Mouse (Mus musculus) midbrain, embryonic 13.5 days (tissue): ENCODE results near the gene Tmub1. TPM values are rescaled to one million over a fixed set of nuclear protein-coding genes. Genes with fewer than 3 reads are reported as not detected.

Experiments
- ATAC-seq: fragments of 200-750 bp; cut with Nextera tagmentation; 2 replicates; pipeline ENCODE4 v1.8.0; 2017; ENCODE audit warnings: mild to moderate bottlenecking, moderate TSS enrichment, moderate library complexity
- H3K27ac ChIP-seq: fragments of 300-500 bp; sonication (generic); 2 replicates; pipeline ENCODE4 v1.5.1; 2015; ENCODE audit warnings: inconsistent platforms, mild to moderate bottlenecking, moderate library complexity
- H3K27me3 ChIP-seq: fragments of 300-500 bp; sonication (generic); 2 replicates; pipeline ENCODE4 v1.6.1; 2015; ENCODE audit warnings: mild to moderate bottlenecking, inconsistent platforms
- H3K36me3 ChIP-seq: fragments of 300-500 bp; sonication (generic); 2 replicates; pipeline ENCODE4 v1.6.1; 2015; ENCODE audit warnings: mild to moderate bottlenecking, inconsistent platforms
- H3K4me1 ChIP-seq: fragments of 300-500 bp; sonication (generic); replicated peaks from 2 replicates; pipeline ENCODE4 v1.6.1; 2015; ENCODE audit warnings: inconsistent platforms
- H3K4me2 ChIP-seq: fragments of 300-500 bp; sonication (generic); replicated peaks from 2 replicates; pipeline ENCODE4 v1.6.1; 2015; ENCODE audit warnings: moderate library complexity, mild to moderate bottlenecking, inconsistent platforms
- H3K4me3 ChIP-seq: fragments of 300-500 bp; sonication (generic); replicated peaks from 2 replicates; pipeline ENCODE4 v1.5.1; 2015; ENCODE audit warnings: mild to moderate bottlenecking, inconsistent platforms
- H3K9ac ChIP-seq: fragments of 300-500 bp; sonication (generic); replicated peaks from 2 replicates; pipeline ENCODE4 v1.6.1; 2015; ENCODE audit warnings: mild to moderate bottlenecking, inconsistent platforms
- H3K9me3 ChIP-seq: fragments of 300-500 bp; sonication (generic); 2 replicates; pipeline ENCODE4 v1.6.1; 2016; ENCODE audit warnings: mild to moderate bottlenecking, inconsistent platforms
- WGBS: fragments of 180-500 bp; shearing (Covaris S2); methylation state at CpG from one replicate; pipeline ENCODE4 v1.1.7; 2015; 5-methylcytosine and 5-hydroxymethylcytosine counted together
- polyA plus RNA-seq: library from polyadenylated mRNA; unstranded; fragments of >200 nt; fragmentation: Nextera tagmentation; extraction: Ambion mirVana; gene quantifications from 2 replicates; pipeline ENCODE4 v1.2.1, GENCODE M21; 2015

Gene Tmub1
- polyA plus RNA-seq, 1 experiment from 2014 or later: 49.6 TPM

- Histone ChIP-seq H3K4me1 (peaks cover 48% of the 10 kb centered on the region), H3K27ac (no peak overlapping the region), H3K27me3 (peaks cover 11% of the 10 kb centered on the region), H3K9ac (peak overlapping the region; percentile 42), H3K4me3 (no peak overlapping the region), H3K4me2 (0 out of 2 replicates have a peak overlapping the region, but pooled peaks have one; percentile 74), H3K36me3 (peaks cover 41% of the 10 kb centered on the region), H3K9me3 (no peaks in the 10 kb centered on the region)
- WGBS: 19% methylated on average over 9 of the region's 9 CpGs
- no peak for ATAC-seq
These were observed 19.1 kb downstream of the Tmub1 start for GRCm38 (mm10) chr5:24428596-24428995.

GRCm38 (mm10) chr5:24427981-24428402, 19.7 kb downstream of the Tmub1 start:
- no peak for ATAC-seq
- H3K4me2 ChIP-seq: peak overlapping the region; percentile 74
- 7% methylated on average over 13 of the region's 15 CpGs for WGBS

GRCm38 (mm10) chr5:24427285-24427633, 20.4 kb downstream of the Tmub1 start:
- no peak for ATAC-seq
- H3K9me3 ChIP-seq: no peaks in the 10 kb centered on the region
- peaks cover 57% of the 10 kb centered on the region for H3K4me1 ChIP-seq
- H3K27me3 ChIP-seq: peaks cover 11% of the 10 kb centered on the region
- H3K4me3 ChIP-seq: peak overlapping the region; percentile 2; the same call in 1 of the 2 replicates
- peaks cover 29% of the 10 kb centered on the region for H3K36me3 ChIP-seq
- no peak overlapping the region for H3K27ac ChIP-seq
- WGBS: 15% methylated on average over 12 of the region's 12 CpGs
- no peak overlapping the region; the same call in 1 of the 2 replicates for H3K9ac ChIP-seq
- H3K4me2 ChIP-seq: peak overlapping the region; percentile 74

More at GRCm38 (mm10) chr5:24427981-24428402, 19.7 kb downstream of the Tmub1 start:
- peak overlapping the region; percentile 6; the same call in 1 of the 2 replicates for H3K4me3 ChIP-seq
- H3K36me3 ChIP-seq: peaks cover 36% of the 10 kb centered on the region
- H3K4me1 ChIP-seq: peaks cover 49% of the 10 kb centered on the region
- peaks cover 11% of the 10 kb centered on the region for H3K27me3 ChIP-seq
- H3K9me3 ChIP-seq: no peaks in the 10 kb centered on the region
- peak overlapping the region; percentile 42 for H3K9ac ChIP-seq
- H3K27ac ChIP-seq: no peak overlapping the region

DNA sequence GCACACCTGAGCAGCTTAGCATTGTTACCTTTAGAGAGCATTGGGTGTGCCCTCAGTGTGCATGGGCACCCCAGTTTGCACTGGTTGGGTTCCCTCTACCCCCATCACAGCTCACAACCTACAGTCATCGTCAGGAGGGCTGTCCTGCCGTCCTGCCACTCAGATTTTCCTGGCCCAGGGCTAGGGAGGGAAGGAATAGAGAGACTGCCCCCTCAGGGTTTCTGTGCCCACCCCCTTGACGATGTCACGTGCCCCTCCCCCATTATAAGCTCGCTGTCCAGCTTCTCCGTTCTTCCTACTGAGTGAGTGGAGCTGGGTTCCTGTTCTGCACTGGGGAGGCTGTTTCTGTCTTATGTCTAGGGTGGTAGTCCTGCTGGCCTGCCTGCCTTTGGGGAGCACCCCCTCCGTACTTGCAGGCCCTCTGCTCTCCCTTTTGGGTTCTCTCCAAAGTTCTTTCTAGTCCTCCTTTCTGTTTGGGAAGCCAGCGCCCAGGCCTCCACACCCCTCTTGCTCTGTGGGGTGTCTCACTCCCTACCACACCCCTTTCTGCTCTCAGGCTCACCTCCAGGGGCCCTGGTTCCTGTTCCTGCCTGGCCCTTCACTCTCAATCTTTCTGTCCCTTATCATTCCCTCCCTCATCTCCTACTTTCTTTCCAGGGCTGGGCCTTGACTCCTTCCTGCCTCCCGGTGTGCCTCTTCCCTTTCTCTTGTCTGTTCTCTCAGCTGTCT, 20.9 kb downstream of the Tmub1 start:
- Histone ChIP-seq H3K36me3 (peaks cover 23% of the 10 kb centered on the region), H3K9ac (peak overlapping the region; percentile 74), H3K27me3 (peaks cover 11% of the 10 kb centered on the region), H3K4me1 (peaks cover 62% of the 10 kb centered on the region), H3K27ac (no peak overlapping the region), H3K9me3 (no peaks in the 10 kb centered on the region), H3K4me3 (peak overlapping the region; percentile 67), H3K4me2 (peak overlapping the region; percentile 74)
- ATAC-seq: no peak
- whole genome bisulfite sequencing: 12% methylated on average over 9 of the region's 9 CpGs

GRCm38 (mm10) chr5:24426037-24426432, 21.6 kb downstream of the Tmub1 start:
- no peak for ATAC-seq
- under 1% methylated on average over 10 of the region's 10 CpGs for WGBS
- H3K4me1 ChIP-seq: peaks cover 64% of the 10 kb centered on the region
- H3K27ac ChIP-seq: peak overlapping the region; percentile 91; the same call in 1 of the 2 replicates
- H3K4me3 ChIP-seq: peak overlapping the region; percentile 67
- peak overlapping the region; percentile 74 for H3K4me2 ChIP-seq
- peaks cover 21% of the 10 kb centered on the region for H3K36me3 ChIP-seq
- H3K9me3 ChIP-seq: no peaks in the 10 kb centered on the region
- peak overlapping the region; percentile 74 for H3K9ac ChIP-seq
- peaks cover 11% of the 10 kb centered on the region for H3K27me3 ChIP-seq

DNA sequence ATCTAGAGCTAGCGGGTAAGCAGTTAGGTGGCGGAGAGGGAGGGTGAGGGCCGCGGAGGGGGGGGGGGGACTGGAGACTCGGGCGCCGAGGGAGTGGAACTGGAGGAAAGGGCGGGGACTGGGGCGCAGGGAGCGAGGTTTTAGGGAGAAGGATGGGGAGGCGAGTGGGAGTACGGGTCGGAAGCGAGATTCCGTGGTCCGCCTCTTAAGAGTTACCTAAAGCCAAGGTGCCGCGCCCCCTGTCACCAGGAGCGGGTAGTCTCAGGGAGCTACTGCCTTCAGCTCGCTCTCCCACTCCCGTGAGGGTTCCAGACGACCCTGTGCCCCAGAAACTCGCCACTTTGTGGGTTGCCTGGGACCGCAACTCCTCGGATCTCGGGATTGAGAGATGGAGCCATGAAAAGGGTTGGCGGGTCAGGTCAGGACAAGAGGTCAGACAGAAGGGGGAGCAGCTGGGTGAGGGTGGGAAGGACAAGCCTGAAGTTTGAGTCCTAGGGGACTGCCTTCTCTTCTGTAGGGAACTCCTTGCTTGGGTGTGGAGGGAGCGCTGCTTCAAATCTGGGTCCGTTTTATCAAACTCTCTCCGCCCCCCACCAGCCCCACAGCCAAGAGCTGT, 22.1 kb downstream of the Tmub1 start:
- ATAC-seq: no peak
- WGBS: 2% methylated on average over 17 of the region's 30 CpGs
- H3K4me1 ChIP-seq: peaks cover 64% of the 10 kb centered on the region
- peak overlapping the region; percentile 74 for H3K4me2 ChIP-seq
- H3K27ac ChIP-seq: peak overlapping the region; percentile 91; the same call in 1 of the 2 replicates
- peak overlapping the region; percentile 67 for H3K4me3 ChIP-seq
- peaks cover 21% of the 10 kb centered on the region for H3K36me3 ChIP-seq
- H3K27me3 ChIP-seq: peaks cover 11% of the 10 kb centered on the region
- H3K9ac ChIP-seq: peak overlapping the region; percentile 74
- no peaks in the 10 kb centered on the region for H3K9me3 ChIP-seq

GRCm38 (mm10) chr5:24424861-24425411, 22.7 kb downstream of the Tmub1 start:
- H3K4me1 ChIP-seq: peaks cover 64% of the 10 kb centered on the region
- under 1% methylated on average over 59 of the region's 60 CpGs for whole genome bisulfite sequencing
- H3K9ac ChIP-seq: peak overlapping the region; percentile 74

DNA sequence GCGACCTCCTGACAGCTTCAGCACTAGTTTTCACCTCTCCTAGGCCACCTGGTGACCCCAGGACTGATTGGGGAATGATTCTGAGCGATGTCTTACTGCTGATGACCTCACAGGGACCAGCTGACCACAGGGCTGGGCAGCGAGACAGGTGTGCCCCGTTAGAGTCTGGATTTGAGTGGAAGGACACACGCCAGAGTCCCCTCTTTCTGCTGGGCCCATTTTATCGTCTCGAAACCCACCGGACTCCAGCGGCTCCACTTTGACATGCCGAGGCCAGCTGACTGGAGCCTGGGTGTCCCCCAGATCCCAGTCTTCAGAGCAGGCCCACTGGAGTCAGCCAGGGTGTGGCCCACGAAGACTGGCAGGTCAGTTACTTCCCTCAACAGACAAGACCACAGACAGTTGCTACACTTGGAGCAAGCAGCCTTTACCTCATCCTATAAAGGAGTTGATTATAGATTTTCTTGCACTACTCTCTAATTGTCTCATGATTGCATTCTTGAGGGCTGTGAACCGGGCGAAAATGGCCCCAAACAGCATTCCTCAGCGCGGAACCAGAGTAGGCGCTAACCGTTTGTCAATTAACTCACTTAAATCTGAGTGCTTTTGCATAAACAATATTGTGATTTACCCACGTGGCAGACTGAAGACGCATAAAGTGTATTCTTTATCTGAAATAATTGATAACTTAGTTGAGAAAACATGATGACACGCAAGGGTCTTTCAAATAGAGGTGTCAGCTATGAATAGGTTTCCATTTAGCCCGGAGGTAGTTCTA, 23.5 kb downstream of the Tmub1 start:
- 16% methylated on average over 21 of the region's 21 CpGs for WGBS
- peak overlapping the region; percentile 74 for H3K9ac ChIP-seq
- 0 out of 2 replicates have a peak, but pooled peaks have one; percentile 0 for ATAC-seq
- H3K27ac ChIP-seq: peak overlapping the region; percentile 91
- H3K4me3 ChIP-seq: peak overlapping the region; percentile 67
- no peaks in the 10 kb centered on the region for H3K9me3 ChIP-seq
- peak overlapping the region; percentile 74 for H3K4me2 ChIP-seq
- peaks cover 64% of the 10 kb centered on the region for H3K4me1 ChIP-seq
- peaks cover 11% of the 10 kb centered on the region for H3K27me3 ChIP-seq
- peaks cover 23% of the 10 kb centered on the region for H3K36me3 ChIP-seq

More at GRCm38 (mm10) chr5:24424861-24425411, 22.7 kb downstream of the Tmub1 start:
- ATAC-seq: no peak
- Histone ChIP-seq H3K4me3 (peak overlapping the region; percentile 67), H3K36me3 (peaks cover 21% of the 10 kb centered on the region), H3K27me3 (peaks cover 11% of the 10 kb centered on the region), H3K4me2 (peak overlapping the region; percentile 74), H3K9me3 (no peaks in the 10 kb centered on the region), H3K27ac (peak overlapping the region; percentile 91)

- Histone ChIP-seq H3K4me3 (peak within 1 kb of the TSS; percentile 67), H3K27ac (peak within 1 kb of the TSS; percentile 91), H3K9me3 (no peaks in the 10 kb centered on the region), H3K4me2 (peak within 1 kb of the TSS; percentile 74), H3K27me3 (peaks cover 11% of the 10 kb centered on the region), H3K9ac (peak within 1 kb of the TSS; percentile 84), H3K4me1 (peaks cover 57% of the 10 kb centered on the region), H3K36me3 (peaks cover 30% of the 10 kb centered on the region)
- 0% methylated on average over 46 of the region's 46 CpGs for WGBS
- ATAC-seq: peak; percentile 96
These were observed 24.3 kb downstream of the Tmub1 start, which contains the start of the genes Cdk5 and Slc4a2 for GRCm38 (mm10) chr5:24423129-24424003. Gene Cdk5, minus strand, starts transcription at chr5:24423530. Gene Slc4a2, plus strand, starts transcription at chr5:24423837.

DNA sequence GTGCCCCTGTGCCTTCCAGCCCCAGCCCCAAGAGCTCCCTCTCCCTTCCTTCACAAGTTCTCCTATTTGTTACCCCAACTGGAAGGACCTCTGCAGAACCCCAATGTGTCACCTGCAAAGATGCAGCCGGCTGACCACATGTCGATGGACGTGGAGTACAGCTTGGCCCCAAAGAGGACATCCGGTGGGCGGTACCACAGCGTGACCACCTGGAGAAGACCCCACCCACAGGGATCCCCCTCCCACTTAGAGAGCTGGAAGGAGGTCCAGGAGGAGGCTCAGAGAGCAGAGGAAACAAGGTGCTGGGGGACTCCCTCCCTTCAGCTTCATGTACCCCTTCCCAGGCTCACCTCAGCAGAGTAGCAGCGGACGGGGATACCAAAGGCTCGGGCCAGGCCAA, 27.3 kb downstream of the Tmub1 start:
- no peak for ATAC-seq
- H3K36me3 ChIP-seq: peaks cover 37% of the 10 kb centered on the region
- H3K4me2 ChIP-seq: no peak overlapping the region
- no peaks in the 10 kb centered on the region for H3K9me3 ChIP-seq
- H3K27ac ChIP-seq: no peak overlapping the region
- H3K9ac ChIP-seq: no peak overlapping the region
- 85% methylated on average over 9 of the region's 9 CpGs for WGBS
- no peak overlapping the region for H3K4me3 ChIP-seq
- peaks cover 41% of the 10 kb centered on the region for H3K4me1 ChIP-seq
- 0 out of 2 replicates have a peak, but pooled peaks cover 4% of the 10 kb centered on the region for H3K27me3 ChIP-seq
